In genomic region chr10:80024229-80025043, GRCm38 (mm10) we compare ENCODE assay signal across 11 mouse cellular contexts. TPM values are rescaled to one million over a fixed set of nuclear protein-coding genes. Genes with fewer than 3 reads are reported as not detected.
DNase-seq lines count a peak whose midpoint lies in the region; ATAC-seq and TF ChIP-seq lines count a peak whose summit lies in the region.
"Had no signal": no experiment of that assay in that cellular context is flagged by ENCODE, and none has a peak within 500 bp of the region (broad histone marks: within the 10 kb centered on the region; RNA-seq: fewer than 3 reads in every experiment).

No protein-coding gene starts in this region.

- no peak for TF ChIP-seq EP300 in heart, adult 2 months (IDR thresholded peaks at IDR 0.05; ENCODE audit: insufficient read depth, low read depth, low read length)

- TF ChIP-seq POLR2A in heart, adult 2 months (IDR thresholded peaks at IDR 0.05; ENCODE audit: insufficient read depth, low read depth, low read length), result no peak
- no peak for TF ChIP-seq POLR2A in myocyte (IDR thresholded peaks at IDR 0.05; ENCODE audit: insufficient read length, low read depth)

- peak overlapping the region; percentile 47 for H3K27ac ChIP-seq in heart, adult 2 months
- H3K27ac ChIP-seq in brown adipose tissue, adult 24 weeks (replicated peaks; ENCODE audit: low read depth, low read length), result peak overlapping the region; percentile 41
- no peak overlapping the region for H3K27ac ChIP-seq in forebrain, embryonic 11.5 days (ENCODE audit: low read depth, low read length)

- no peak overlapping the region for H3ac ChIP-seq in myocyte (ENCODE audit: control insufficient read depth, insufficient read length)

- no peak for TF ChIP-seq CTCF in heart, adult 2 months (IDR thresholded peaks at IDR 0.05)

- 0 out of 2 replicates have a peak, but pooled peaks cover 1% of the 10 kb centered on the region for H3K4me1 ChIP-seq in heart, adult 2 months (ENCODE audit: control insufficient read depth, insufficient read depth, low read length)
- H3K4me1 ChIP-seq in brown adipose tissue, adult 24 weeks (ENCODE audit: control insufficient read depth, insufficient read depth, insufficient read length, low read length), result no peaks in the 10 kb centered on the region; the same call in 1 of the 2 replicates
- peaks cover 5% of the 10 kb centered on the region; the same call in 1 of the 2 replicates for H3K4me1 ChIP-seq in forebrain, embryonic 11.5 days (replicated peaks; ENCODE audit: control insufficient read depth, insufficient read depth, low read length)

- H3K36me3 ChIP-seq in heart, adult 2 months (ENCODE audit: control insufficient read depth, insufficient read depth, low read length), result no peaks in the 10 kb centered on the region
- H3K36me3 ChIP-seq in myocyte (ENCODE audit: control insufficient read depth, insufficient read depth), result no peaks in the 10 kb centered on the region
- H3K36me3 ChIP-seq in forebrain, embryonic 11.5 days (ENCODE audit: control insufficient read depth, insufficient read depth, low read length), result no peaks in the 10 kb centered on the region

- no peak overlapping the region for H3K9ac ChIP-seq in heart, adult 2 months (ENCODE audit: low read depth, low read length)
- no peak overlapping the region for H3K9ac ChIP-seq in forebrain, embryonic 11.5 days (ENCODE audit: low read length)

- DNase-seq in heart, adult 2 months, result peak in 1 of 2 experiments; percentile 63
- DNase-seq in heart, postnatal 4 days, result no peak
- DNase-seq in 3T3-L1 (ENCODE audit: low read depth, low spot score), result peak; percentile 23
- DNase-seq in forebrain, embryonic 11.5 days (ENCODE audit: low spot score), result no peak
- no peak for DNase-seq in cerebellum, adult 11-12 months
- DNase-seq in adrenal gland, adult 2 months, result no peak
- DNase-seq: cerebellum, postnatal 14 days; kidney, postnatal 4 days; right cerebral cortex, postnatal 14 days had no signal

- no peak overlapping the region for H3K4me3 ChIP-seq in heart, adult 2 months
- no peak overlapping the region for H3K4me3 ChIP-seq in brown adipose tissue, adult 24 weeks (ENCODE audit: insufficient read depth, low read depth, low read length)
- no peak overlapping the region for H3K4me3 ChIP-seq in myocyte
- no peak overlapping the region for H3K4me3 ChIP-seq in forebrain, embryonic 11.5 days (ENCODE audit: low read depth, low read length)

- no peak for ATAC-seq in forebrain, embryonic 11.5 days (replicated peaks; ENCODE audit: low FRiP score)

- 69% methylated on average over 15 of the region's 15 CpGs for WGBS in heart, adult 2 months
- WGBS in forebrain, embryonic 11.5 days, result 80% methylated on average over 15 of the region's 15 CpGs

- no peaks in the 10 kb centered on the region for H3K79me2 ChIP-seq in heart, adult 2 months (replicated peaks; ENCODE audit: control insufficient read depth, insufficient read depth, low read length)
- no peaks in the 10 kb centered on the region for H3K79me2 ChIP-seq in myocyte (ENCODE audit: control insufficient read depth, insufficient read depth)

- H3K27me3 ChIP-seq in heart, adult 2 months (ENCODE audit: control insufficient read depth, insufficient read depth, low read length), result no peaks in the 10 kb centered on the region
- H3K27me3 ChIP-seq in myocyte (ENCODE audit: control insufficient read depth, insufficient read depth, insufficient read length), result no peaks in the 10 kb centered on the region
- peaks cover 2% of the 10 kb centered on the region; the same call in 1 of the 2 replicates for H3K27me3 ChIP-seq in forebrain, embryonic 11.5 days (ENCODE audit: control insufficient read depth, insufficient read depth, low read length)

- intact Hi-C loops in heart, adult 2 months (cut with DNase I), result no loop called here

- peak overlapping the region; percentile 71 for H3K4me2 ChIP-seq in myocyte (ENCODE audit: low read depth)
- no peak overlapping the region for H3K4me2 ChIP-seq in forebrain, embryonic 11.5 days (ENCODE audit: low read depth, low read length, severe bottlenecking)

- H3K9me3 ChIP-seq in forebrain, embryonic 11.5 days (ENCODE audit: control insufficient read depth, low read length), result no peaks in the 10 kb centered on the region

TF ChIP-seq in myocyte, 11 proteins besides CTCF, POLR2A, EP300 and RAD21:
- peak in 1 of 3 experiments; percentile 2 for TF ChIP-seq MYOD1 (IDR thresholded peaks at IDR 0.05; ENCODE audit: control insufficient read depth in 1 of 3, insufficient read length in 2 of 3, low read depth in 2 of 3)
- no peak for TF ChIP-seq MYOG (IDR thresholded peaks at IDR 0.05; ENCODE audit: control insufficient read depth in 1 of 3, insufficient read depth in 1 of 3, insufficient read length in 2 of 3, low read depth in 2 of 3)

RNA-seq across cellular contexts. Expression of gene Arhgap45, which starts 8.0 kb away (rescaled TPM):
- total RNA-seq in heart, adult 2 months (2021), result 1 to 10 TPM; 3.5 to 5.1 TPM
- polyA plus RNA-seq in heart, adult 2 months (2012; rRNA removed), result 8.9 and 16.6 TPM in 2 replicates
- total RNA-seq in heart, postnatal 4 days (2021), result 1 to 10 TPM; 4.0 to 4.1 TPM
- 1.8 and 2.6 TPM in 2 replicates for polyA plus RNA-seq in brown adipose tissue, adult 24 weeks (2012; ENCODE audit: insufficient read depth, insufficient read length, missing spikeins)
- 0.53 TPM for polyA plus RNA-seq in myocyte (2012; fragmentation: generic; extraction: Trizol)
- polyA plus RNA-seq in forebrain, embryonic 11.5 days (2014; fragmentation: Nextera tagmentation; extraction: Ambion mirVana), result 4.6 and 4.9 TPM in 2 replicates
- total RNA-seq in adrenal gland, adult 2 months (2021), result 1 to 10 TPM; 3.9 to 6.7 TPM
- 11.0 and 14.6 TPM in 2 replicates for polyA plus RNA-seq in adrenal gland, adult 2 months (2012; rRNA removed)

RNA-seq across cellular contexts. Expression of gene Polr2e, which starts 15.2 kb away (rescaled TPM):
- 10 to 100 TPM; 78.3 to 89.8 TPM for total RNA-seq in heart, adult 2 months (2021)
- 182 and 194 TPM in 2 replicates for polyA plus RNA-seq in heart, adult 2 months (2012; rRNA removed)
- 10 to 100 TPM; 66.6 to 70.7 TPM for total RNA-seq in heart, postnatal 4 days (2021)
- 78.3 and 85.8 TPM in 2 replicates for polyA plus RNA-seq in brown adipose tissue, adult 24 weeks (2012; ENCODE audit: insufficient read depth, insufficient read length, missing spikeins)
- 209 TPM for polyA plus RNA-seq in myocyte (2012; fragmentation: generic; extraction: Trizol)
- polyA plus RNA-seq in forebrain, embryonic 11.5 days (2014; fragmentation: Nextera tagmentation; extraction: Ambion mirVana), result 217 and 243 TPM in 2 replicates
- total RNA-seq in adrenal gland, adult 2 months (2021), result 100 to 1,000 TPM in 1 of 2 experiments, 10 to 100 TPM in 1; 97.3 to 106 TPM
- polyA plus RNA-seq in adrenal gland, adult 2 months (2012; rRNA removed), result 111 and 122 TPM in 2 replicates

RNA-seq across cellular contexts. Expression of gene Gpx4, which starts 22.5 kb away (rescaled TPM):
- total RNA-seq in heart, adult 2 months (2021), result 1,000 to 10,000 TPM in 1 of 2 experiments, 100 to 1,000 TPM in 1; 832 to 1,055 TPM
- polyA plus RNA-seq in heart, adult 2 months (2012; rRNA removed), result 860 and 993 TPM in 2 replicates
- 100 to 1,000 TPM; 450 to 489 TPM for total RNA-seq in heart, postnatal 4 days (2021)
- 2,282 and 3,621 TPM in 2 replicates for polyA plus RNA-seq in brown adipose tissue, adult 24 weeks (2012; ENCODE audit: insufficient read depth, insufficient read length, missing spikeins)
- polyA plus RNA-seq in myocyte (2012; fragmentation: generic; extraction: Trizol), result 1,278 TPM
- 506 and 516 TPM in 2 replicates for polyA plus RNA-seq in forebrain, embryonic 11.5 days (2014; fragmentation: Nextera tagmentation; extraction: Ambion mirVana)
- total RNA-seq in adrenal gland, adult 2 months (2021), result 1,000 to 10,000 TPM; 1,287 to 1,377 TPM
- 1,827 and 2,443 TPM in 2 replicates for polyA plus RNA-seq in adrenal gland, adult 2 months (2012; rRNA removed)

RNA-seq across cellular contexts. Expression of gene Abca7, which starts 28.1 kb away (rescaled TPM):
- total RNA-seq in heart, adult 2 months (2021), result 1 to 10 TPM; 6.6 to 8.0 TPM
- 9.2 and 10.8 TPM in 2 replicates for polyA plus RNA-seq in heart, adult 2 months (2012; rRNA removed)
- 1 to 10 TPM; 6.9 to 8.1 TPM for total RNA-seq in heart, postnatal 4 days (2021)
- 5.1 and 5.4 TPM in 2 replicates for polyA plus RNA-seq in brown adipose tissue, adult 24 weeks (2012; ENCODE audit: insufficient read depth, insufficient read length, missing spikeins)
- polyA plus RNA-seq in myocyte (2012; fragmentation: generic; extraction: Trizol), result 15.6 TPM
- 3.4 and 3.9 TPM in 2 replicates for polyA plus RNA-seq in forebrain, embryonic 11.5 days (2014; fragmentation: Nextera tagmentation; extraction: Ambion mirVana)
- total RNA-seq in adrenal gland, adult 2 months (2021), result 10 to 100 TPM; 18.4 to 22.9 TPM
- polyA plus RNA-seq in adrenal gland, adult 2 months (2012; rRNA removed), result 28.6 TPM in 2 replicates

RNA-seq across cellular contexts. Expression of gene Cnn2, which starts 36.1 kb away (rescaled TPM):
- total RNA-seq in heart, adult 2 months (2021), result 10 to 100 TPM; 30.2 to 39.3 TPM
- 52.5 and 60.7 TPM in 2 replicates for polyA plus RNA-seq in heart, adult 2 months (2012; rRNA removed)
- 100 to 1,000 TPM; 109 to 113 TPM for total RNA-seq in heart, postnatal 4 days (2021)
- polyA plus RNA-seq in brown adipose tissue, adult 24 weeks (2012; ENCODE audit: insufficient read depth, insufficient read length, missing spikeins), result 6.4 and 10.3 TPM in 2 replicates
- polyA plus RNA-seq in myocyte (2012; fragmentation: generic; extraction: Trizol), result 109 TPM
- 160 and 182 TPM in 2 replicates for polyA plus RNA-seq in forebrain, embryonic 11.5 days (2014; fragmentation: Nextera tagmentation; extraction: Ambion mirVana)
- 10 to 100 TPM; 29.5 to 50.1 TPM for total RNA-seq in adrenal gland, adult 2 months (2021)
- 53.0 and 58.8 TPM in 2 replicates for polyA plus RNA-seq in adrenal gland, adult 2 months (2012; rRNA removed)
